Mouse (Mus musculus) gastrocnemius, postnatal 10 days (tissue): Measurements from ENCODE around the gene Atxn7l3. TPM values are rescaled to one million over a fixed set of nuclear protein-coding genes. Genes with fewer than 3 reads are reported as not detected.
"Not testable (repeated sequence)": the region's sequence is repeated elsewhere in the genome, so short reads cannot be mapped to it uniquely, and the experiment has no call there.

Experiments
- DNase-seq: peaks from one replicate; pipeline ENCODE4 v3.0.0; 2021; ENCODE audit warnings: mixed read lengths
- total RNA-seq, 2 experiments: library from RNA; stranded (reverse); gene quantifications; 2 replicates each; pipeline ENCODE4 v1.2.3; 2021

The Atxn7l3 gene
- total RNA-seq, 2 experiments from 2014 or later, result 20.8 to 25.5 TPM

DNA sequence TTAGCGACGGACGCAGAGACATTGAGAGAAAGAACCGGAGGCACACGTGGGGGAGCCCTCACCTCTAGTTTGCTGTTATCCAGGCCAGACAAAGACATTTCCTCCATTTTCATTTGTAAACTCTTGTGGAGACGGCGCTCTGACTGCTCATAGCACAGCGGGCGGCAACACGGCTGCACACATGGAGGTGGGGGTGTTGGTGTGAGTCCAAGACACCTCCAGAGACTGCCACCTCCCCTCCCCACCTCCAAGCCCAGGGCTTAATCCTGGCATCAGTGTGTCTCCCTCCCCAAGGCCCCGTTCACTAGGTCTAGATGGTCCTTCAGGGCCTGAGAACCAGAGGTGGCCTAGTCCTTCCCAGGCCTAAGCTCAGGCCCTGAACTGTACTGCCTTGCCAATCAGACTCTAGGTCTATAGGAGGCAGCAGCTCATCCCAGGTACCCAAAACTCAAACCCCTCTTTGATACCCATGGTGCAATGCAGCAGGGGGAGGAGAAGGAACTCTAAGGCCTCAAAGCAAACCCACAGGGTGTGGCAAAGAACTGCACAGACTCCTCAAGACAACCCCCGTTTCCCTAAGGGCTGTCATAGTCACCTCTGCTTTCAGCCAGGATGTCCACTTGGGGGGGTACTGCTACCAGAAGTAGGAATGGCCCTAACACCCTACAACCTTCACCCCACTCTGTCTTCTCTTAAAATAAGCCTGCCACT, 1.4 kb downstream of the Atxn7l3 start:
- no peak for DNase-seq

DNA sequence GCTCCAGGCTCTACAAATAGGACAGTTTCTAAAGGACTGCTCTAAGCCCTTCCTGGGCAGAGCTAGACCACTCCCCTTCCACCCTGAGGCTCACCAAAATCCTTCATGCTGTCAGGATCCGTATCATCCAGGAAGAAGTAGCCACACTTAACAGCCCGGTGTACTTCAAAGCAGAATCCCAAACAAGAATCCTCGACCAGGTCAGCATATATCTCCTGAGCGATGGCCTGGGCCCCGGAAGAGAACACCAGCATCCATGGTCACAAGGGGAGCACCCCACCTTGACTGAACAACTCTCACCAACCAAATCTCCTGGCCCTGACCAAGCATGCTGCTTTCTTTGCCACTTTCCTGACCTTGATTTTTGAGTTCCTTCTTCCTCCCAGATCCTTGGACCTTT, 2.0 kb downstream of the Atxn7l3 start:
- DNase-seq, result no peak

- DNase-seq, result no peak
Observed at GRCm38 (mm10) chr11:102293971-102294370, 2.5 kb downstream of the Atxn7l3 start.

DNA sequence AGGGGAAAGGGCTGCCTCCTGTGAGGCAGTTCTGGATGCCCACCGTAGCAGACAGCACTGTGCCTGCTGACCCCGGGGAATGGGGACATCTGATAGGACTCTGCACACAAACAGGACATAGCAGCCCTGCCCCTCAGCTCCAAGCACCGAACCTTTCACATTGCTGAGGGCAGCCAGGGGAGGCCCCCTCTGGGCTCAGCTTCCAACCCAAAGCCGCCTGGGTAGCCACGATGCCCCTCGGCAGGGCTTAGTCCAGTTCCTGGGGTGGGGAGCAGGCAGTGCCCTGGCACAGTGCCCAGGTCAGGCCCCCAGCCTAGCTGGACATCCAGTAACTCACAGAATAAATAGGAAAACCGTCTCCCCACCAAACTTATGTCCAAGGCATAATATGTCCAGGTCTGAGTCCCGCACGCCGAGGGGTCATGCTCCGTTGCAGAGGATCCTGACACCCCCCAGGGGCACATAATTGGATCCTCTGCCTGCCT, 5.3 kb downstream of the Atxn7l3 start:
- no peak for DNase-seq

GRCm38 (mm10) chr11:102290141-102290540, 6.3 kb downstream of the Atxn7l3 start:
- no peak for DNase-seq

GRCm38 (mm10) chr11:102289511-102290100, 6.8 kb downstream of the Atxn7l3 start:
- DNase-seq, result no peak

DNA sequence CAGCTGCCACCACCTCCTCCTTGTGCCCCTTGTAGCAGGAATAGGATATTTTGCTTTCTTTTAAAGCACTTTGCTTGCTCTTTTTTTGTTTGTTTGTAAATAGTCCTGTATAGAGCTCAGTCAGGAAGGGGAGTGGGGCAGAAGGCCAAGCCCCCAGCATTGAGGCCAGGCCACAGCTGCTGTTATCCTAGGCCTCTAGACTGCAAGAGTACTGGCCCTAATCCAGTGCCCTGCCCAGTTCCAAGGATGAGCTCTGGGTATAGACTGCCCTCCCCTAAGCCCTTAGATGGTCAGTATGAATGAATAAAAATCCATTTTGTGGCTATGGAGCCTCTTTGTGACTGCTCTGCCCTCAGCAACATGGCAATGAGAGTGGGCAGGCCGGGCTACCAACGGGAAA, 7.5 kb downstream of the Atxn7l3 start:
- DNase-seq, result no peak

GRCm38 (mm10) chr11:102288027-102288804, 8.2 kb downstream of the Atxn7l3 start:
- DNase-seq, result no peak

DNA sequence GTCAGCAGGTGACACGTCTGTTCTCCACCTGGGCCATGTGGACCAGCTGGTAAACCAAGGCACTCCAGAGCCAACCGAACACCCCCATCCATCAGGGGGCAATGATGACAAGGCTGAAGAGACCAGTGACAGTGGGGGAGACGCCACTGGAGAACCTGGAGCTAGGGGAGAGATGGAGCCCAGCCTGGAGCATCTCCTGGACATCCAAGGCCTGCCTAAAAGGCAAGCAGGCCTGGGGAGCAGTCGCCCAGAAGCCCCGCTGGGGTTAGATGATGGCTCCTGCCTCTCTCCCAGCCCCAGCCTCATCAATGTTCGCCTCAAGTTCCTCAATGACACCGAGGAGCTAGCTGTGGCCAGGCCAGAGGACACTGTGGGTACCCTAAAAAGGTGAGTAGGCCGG, 8.9 kb downstream of the Atxn7l3 start:
- DNase-seq, result no peak

GRCm38 (mm10) chr11:102285095-102285834, 11.2 kb downstream of the Atxn7l3 start:
- peak; percentile 67 for DNase-seq

GRCm38 (mm10) chr11:102284501-102285094, 11.8 kb downstream of the Atxn7l3 start, which contains the start of gene Tmub2:
Gene Tmub2, plus strand, starts transcription at chr11:102284931.
- DNase-seq, result peak; percentile 88

- DNase-seq, result no peak
Observed at GRCm38 (mm10) chr11:102283922-102284321, 12.5 kb downstream of the Atxn7l3 start.

DNA sequence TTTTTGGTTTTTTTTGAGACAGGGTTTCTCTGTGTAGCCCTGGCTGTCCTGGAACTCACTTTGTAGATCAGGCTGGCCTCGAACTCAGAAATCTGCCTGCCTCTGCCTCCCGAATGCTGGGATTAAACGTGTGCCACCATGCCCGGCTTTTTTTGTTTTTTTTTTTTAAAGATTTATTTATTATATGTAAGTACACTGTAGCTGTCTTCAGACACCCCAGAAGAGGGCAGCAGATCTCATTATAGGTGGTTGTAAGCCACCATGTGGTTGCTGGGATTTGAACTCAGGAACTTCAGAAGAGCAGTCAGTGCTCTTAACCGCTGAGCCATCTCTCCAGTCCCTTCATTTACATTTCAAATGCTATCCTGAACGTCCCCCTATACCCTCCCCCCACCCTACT, 16.2 kb downstream of the Atxn7l3 start:
- not testable (repeated sequence) for DNase-seq

- no peak for DNase-seq
Observed at GRCm38 (mm10) chr11:102279595-102279994, 16.8 kb downstream of the Atxn7l3 start.

GRCm38 (mm10) chr11:102277754-102278153, 18.7 kb downstream of the Atxn7l3 start:
- no peak for DNase-seq

GRCm38 (mm10) chr11:102276411-102276915, 20.0 kb downstream of the Atxn7l3 start:
- no peak for DNase-seq

DNA sequence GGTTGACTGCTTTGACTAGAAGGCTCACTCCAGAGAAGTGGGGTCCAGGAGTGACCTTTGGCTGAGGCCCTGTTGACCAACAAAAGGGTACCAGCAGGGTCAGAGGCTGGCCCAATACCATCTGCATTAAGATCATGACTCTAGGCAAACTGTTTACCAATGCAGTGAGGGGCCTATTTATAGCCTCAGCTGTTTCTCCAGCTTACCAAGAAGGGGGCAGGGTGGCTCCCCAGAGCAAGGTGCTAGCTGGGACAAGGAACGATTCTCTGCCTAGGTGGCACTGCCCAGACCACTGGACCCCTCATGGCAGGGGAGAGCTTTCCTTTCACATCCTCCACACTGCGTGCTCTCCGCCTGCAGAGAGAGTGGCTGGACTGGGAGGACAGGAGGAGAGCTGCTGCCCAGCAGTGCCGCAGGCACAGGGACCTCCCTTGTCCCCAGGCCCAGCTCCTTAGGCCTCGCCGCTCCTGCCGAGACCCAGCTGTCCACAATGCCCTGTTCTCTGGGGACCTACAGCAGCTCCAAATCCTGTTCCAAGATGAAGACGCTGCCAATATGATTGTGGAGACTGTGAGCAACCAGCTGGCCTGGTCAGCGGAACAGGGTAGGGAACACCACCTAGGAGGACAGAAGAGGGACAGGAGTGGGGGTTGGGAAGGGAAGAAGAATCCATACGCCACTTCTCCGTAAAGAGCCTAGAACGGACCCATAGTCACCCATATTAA, 27.7 kb downstream of the Atxn7l3 start, which contains the start of gene Asb16:
Asb16 (plus strand) TSS at position 224 of the 725 bp plus-strand sequence.
- DNase-seq, result no peak

DNA sequence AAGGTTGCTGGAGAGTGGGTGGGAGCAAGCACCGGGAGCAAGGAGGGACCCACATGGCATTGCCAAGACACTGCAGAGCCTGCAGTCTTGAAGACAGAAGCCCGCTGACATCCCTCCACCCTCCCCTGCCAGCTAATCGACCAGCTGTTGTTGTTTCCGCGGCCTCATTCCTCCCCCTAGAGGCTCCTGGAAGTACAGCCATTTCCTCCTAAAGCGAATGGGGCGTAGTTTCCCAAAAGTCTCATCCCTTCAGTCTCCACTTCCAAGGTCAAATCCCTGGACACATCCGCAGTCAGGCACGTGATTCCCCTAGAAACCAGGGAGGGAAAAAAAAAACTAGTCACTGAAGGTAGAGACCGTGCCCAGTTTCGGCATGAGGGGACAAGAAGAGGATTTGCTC, 29.0 kb downstream of the Atxn7l3 start:
- peak; percentile 68 for DNase-seq

DNA sequence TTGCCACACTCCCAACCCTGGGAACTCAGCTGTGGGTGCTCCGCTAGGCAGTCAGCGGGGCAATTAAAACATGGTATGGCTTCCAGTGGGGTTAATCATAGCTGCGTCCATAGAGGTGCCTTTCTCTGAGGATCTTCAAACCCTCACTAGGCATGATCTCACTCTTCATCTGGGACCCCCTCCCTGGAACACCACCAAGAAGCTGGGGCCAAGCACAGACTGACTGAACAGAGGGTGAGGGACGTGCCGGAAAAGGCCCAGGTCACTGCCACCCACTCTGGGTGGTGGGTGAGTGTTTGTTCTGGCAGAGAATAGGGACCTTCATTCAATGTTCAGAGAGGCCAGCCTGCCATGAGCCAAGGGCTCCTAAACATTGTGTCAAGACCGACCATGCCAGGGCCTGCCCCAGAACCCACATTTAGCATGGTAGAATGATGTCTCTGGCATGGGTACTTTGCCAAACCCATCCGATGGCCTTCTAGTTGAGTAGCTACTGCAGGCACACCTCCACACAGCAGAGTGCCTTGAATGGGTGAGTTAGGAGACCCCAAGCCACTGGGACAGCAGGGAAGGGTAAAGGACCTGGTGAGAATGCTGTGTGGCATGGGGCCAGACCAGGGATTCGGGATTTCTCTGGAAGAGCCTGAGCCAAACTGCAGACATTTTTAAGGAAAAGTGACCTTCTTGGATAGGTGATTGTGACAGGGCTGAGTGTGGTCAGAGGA, 29.6 kb downstream of the Atxn7l3 start:
- DNase-seq, result no peak

DNA sequence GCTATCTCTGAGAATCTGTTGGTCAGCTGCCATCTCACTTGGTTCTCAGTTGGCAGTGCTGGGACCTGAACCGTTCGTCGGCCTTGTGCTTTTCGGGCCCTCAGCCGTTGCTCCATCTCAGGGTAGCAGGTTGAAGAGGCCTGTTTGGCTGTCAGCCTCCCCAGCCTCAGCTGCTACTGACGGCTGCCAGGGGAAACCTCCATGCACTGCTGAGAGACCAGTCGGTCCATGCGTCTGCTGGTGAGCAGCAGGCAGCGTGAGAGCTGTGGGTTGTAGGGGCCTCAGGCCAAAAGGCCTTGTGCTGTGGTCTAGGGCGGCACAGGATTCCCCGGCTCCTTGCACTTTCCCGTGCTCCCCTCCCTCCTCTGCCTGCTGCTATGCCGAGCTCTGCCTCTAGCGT, 30.6 kb downstream of the Atxn7l3 start:
- no peak for DNase-seq
